Mouse (Mus musculus): Measurements from ENCODE around the gene Bri3.

GRCm38 (mm10) chr5:144352250-144353047 is 108.2 kb downstream of the Bri3 start:
- TF ChIP-seq POLR2A (IDR thresholded peaks at IDR 0.05; ENCODE audit: insufficient read depth, low read depth, low read length) (no peak), CTCF (IDR thresholded peaks at IDR 0.05) (no peak), EP300 (IDR thresholded peaks at IDR 0.05; ENCODE audit: insufficient read depth, low read depth, low read length) (no peak)
